Mouse (Mus musculus) megakaryocyte-erythroid progenitor cell, adult 5 weeks (primary cell): ENCODE data around the gene Dmrt2. TPM values are rescaled to one million over a fixed set of nuclear protein-coding genes. Genes with fewer than 3 reads are reported as not detected.

ENCODE experiments used
- polyA plus RNA-seq: library from polyadenylated mRNA; stranded (reverse); fragments of >175 nt; gene quantifications from 2 replicates; pipeline ENCODE4 v1.2.3, GENCODE M21; 2012

Gene Dmrt2
- polyA plus RNA-seq, result 0.15 TPM in 1 of 2 replicates, not detected in the other

GRCm38 (mm10) chr19:25672101-25672950 is at the start of gene Dmrt2:
Gene Dmrt2 (plus strand): TSS chr19:25672411.

Other genes with a start within 250 kb of the Dmrt2 start
- gene Dmrt1, start 166.8 kb upstream of the Dmrt2 start, polyA plus RNA-seq, result not detected in 2 replicates
- 0.04 TPM in 1 of 2 replicates, not detected in the other for gene Dmrt3, start 62.1 kb upstream of the Dmrt2 start, polyA plus RNA-seq